Mouse (Mus musculus) G1E (cell line): ENCODE results near the gene Krtap10-4.

Source experiments
- CTCF ChIP-seq: IDR thresholded peaks from 2 replicates; pipeline ENCODE4 v1.5.1; 2012; ENCODE audit warnings: low read depth, low read length, inconsistent platforms, mixed read lengths
- TAL1 ChIP-seq: conservative IDR thresholded peaks from 2 replicates; pipeline ENCODE4 v1.6.1; 2012; ENCODE audit warnings: low read depth, low read length, inconsistent platforms, mixed read lengths

DNA sequence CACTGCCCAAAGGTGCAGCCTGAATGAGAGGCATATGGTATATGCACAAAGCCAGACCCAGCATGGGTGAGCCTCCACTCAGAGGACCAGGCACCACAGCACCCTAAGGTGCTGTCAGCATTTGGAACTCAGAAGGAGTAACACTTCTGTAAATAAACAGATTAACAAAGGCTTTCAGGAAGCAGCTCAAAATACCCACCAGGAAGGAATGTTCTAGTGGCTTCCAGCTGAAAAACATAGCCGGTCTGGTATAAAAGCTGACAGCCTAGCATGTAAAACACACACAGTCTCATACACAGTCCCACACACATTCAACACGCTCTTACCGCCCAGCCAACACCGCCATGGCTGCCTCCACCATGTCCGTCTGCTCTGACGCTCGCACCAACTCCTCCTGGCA is 34.8 kb upstream of the Krtap10-4 start, which contains the start of gene Gm3285:
- no peak for TF ChIP-seq TAL1
- no peak for TF ChIP-seq CTCF
